Mouse (Mus musculus) left cerebral cortex, adult 9 months (tissue): ENCODE data around the gene Cbx6.

Experiments used
- DNase-seq, 2 experiments: peaks; one replicate each; pipeline ENCODE4 v3.0.0; 2022; ENCODE audit warnings: low spot score in 2 of 2

Cbx6 gene

GRCm38 (mm10) chr15:79803533-79804351 is 30.7 kb downstream of the Cbx6 start:
- no peak for DNase-seq

GRCm38 (mm10) chr15:79802304-79802703 is 32.2 kb downstream of the Cbx6 start:
- no peak for DNase-seq

- DNase-seq: no peak
Measured at GRCm38 (mm10) chr15:79801646-79802045, 32.8 kb downstream of the Cbx6 start.

- no peak for DNase-seq
Measured at GRCm38 (mm10) chr15:79800701-79801100, 33.8 kb downstream of the Cbx6 start.

GRCm38 (mm10) chr15:79798591-79798990 is 35.9 kb downstream of the Cbx6 start:
- peak in 1 of 2 experiments; percentile 76 for DNase-seq

- DNase-seq: no peak
Measured at GRCm38 (mm10) chr15:79797680-79798079, 36.8 kb downstream of the Cbx6 start.

- no peak for DNase-seq
Measured at GRCm38 (mm10) chr15:79797096-79797495, 37.4 kb downstream of the Cbx6 start.

- peak in 1 of 2 experiments; percentile 75 for DNase-seq
Measured at GRCm38 (mm10) chr15:79796256-79796655, 38.2 kb downstream of the Cbx6 start.

- no peak for DNase-seq
Measured at GRCm38 (mm10) chr15:79794173-79794572, 40.3 kb downstream of the Cbx6 start.

GRCm38 (mm10) chr15:79793076-79793475 is 41.4 kb downstream of the Cbx6 start:
- no peak for DNase-seq

- DNase-seq: no peak
Measured at GRCm38 (mm10) chr15:79792455-79792854, 42.0 kb downstream of the Cbx6 start.

- DNase-seq: no peak
Measured at GRCm38 (mm10) chr15:79791502-79791901, 43.0 kb downstream of the Cbx6 start.

- no peak for DNase-seq
Measured at GRCm38 (mm10) chr15:79790905-79791304, 43.6 kb downstream of the Cbx6 start.

GRCm38 (mm10) chr15:79790111-79790510 is 44.4 kb downstream of the Cbx6 start:
- no peak for DNase-seq

- no peak for DNase-seq
Measured at GRCm38 (mm10) chr15:79787815-79788214, 46.7 kb downstream of the Cbx6 start.

- no peak for DNase-seq
Measured at GRCm38 (mm10) chr15:79785056-79785455, 49.4 kb downstream of the Cbx6 start.

GRCm38 (mm10) chr15:79777749-79778148 is 56.7 kb downstream of the Cbx6 start, which contains the start of gene Dnal4:
Dnal4 (minus strand) TSS chr15:79777849.
- DNase-seq: no peak

- no peak for DNase-seq
Measured at GRCm38 (mm10) chr15:79775662-79776061, 58.8 kb downstream of the Cbx6 start.

- DNase-seq: peak; percentile 96 to 97
Measured at GRCm38 (mm10) chr15:79774117-79775027, 60.1 kb downstream of the Cbx6 start.
